Mouse (Mus musculus): ENCODE data around the gene Tmem263. TPM values are rescaled to one million over a fixed set of nuclear protein-coding genes. Genes with fewer than 3 reads are reported as not detected.

Tmem263 gene
- total RNA-seq, 2 experiments from 2014 or later, result 17.6 to 25.0 TPM

Other genes with a start within 250 kb of the Tmem263 start
- 15.1 and 17.7 TPM in 2 replicates for gene Ric8b, start 185.0 kb upstream of the Tmem263 start, total RNA-seq (2014; fragmentation: Nextera tagmentation)
- 16.6 and 17.8 TPM in 2 replicates for gene Ric8b, start 185.0 kb upstream of the Tmem263 start, total RNA-seq (2017)
- gene Fhl4, start 132 bp upstream of the Tmem263 start, total RNA-seq (2014; fragmentation: Nextera tagmentation), result 0.88 and 1.5 TPM in 2 replicates
- gene Fhl4, start 132 bp upstream of the Tmem263 start, total RNA-seq (2017), result 1.2 and 2.0 TPM in 2 replicates
- gene Mterf2, start 25.4 kb downstream of the Tmem263 start, total RNA-seq (2014; fragmentation: Nextera tagmentation), result 3.4 TPM in 1 of 2 replicates, not detected in the other
- 9.2 and 12.0 TPM in 2 replicates for gene Mterf2, start 25.4 kb downstream of the Tmem263 start, total RNA-seq (2017)
- gene Cry1, start 82.4 kb downstream of the Tmem263 start, total RNA-seq (2014; fragmentation: Nextera tagmentation), result 24.6 and 40.3 TPM in 2 replicates
- 15.7 and 19.7 TPM in 2 replicates for gene Cry1, start 82.4 kb downstream of the Tmem263 start, total RNA-seq (2017)

Data from granulocyte monocyte progenitor cell, adult 5-6 weeks (primary cell).